Mouse (Mus musculus) cerebellum, adult 11-12 months (tissue): ENCODE measurements around the gene Yap1.

Source experiments
- DNase-seq: peaks from one replicate; pipeline ENCODE4 v3.0.0; 2022

Yap1 gene

DNA sequence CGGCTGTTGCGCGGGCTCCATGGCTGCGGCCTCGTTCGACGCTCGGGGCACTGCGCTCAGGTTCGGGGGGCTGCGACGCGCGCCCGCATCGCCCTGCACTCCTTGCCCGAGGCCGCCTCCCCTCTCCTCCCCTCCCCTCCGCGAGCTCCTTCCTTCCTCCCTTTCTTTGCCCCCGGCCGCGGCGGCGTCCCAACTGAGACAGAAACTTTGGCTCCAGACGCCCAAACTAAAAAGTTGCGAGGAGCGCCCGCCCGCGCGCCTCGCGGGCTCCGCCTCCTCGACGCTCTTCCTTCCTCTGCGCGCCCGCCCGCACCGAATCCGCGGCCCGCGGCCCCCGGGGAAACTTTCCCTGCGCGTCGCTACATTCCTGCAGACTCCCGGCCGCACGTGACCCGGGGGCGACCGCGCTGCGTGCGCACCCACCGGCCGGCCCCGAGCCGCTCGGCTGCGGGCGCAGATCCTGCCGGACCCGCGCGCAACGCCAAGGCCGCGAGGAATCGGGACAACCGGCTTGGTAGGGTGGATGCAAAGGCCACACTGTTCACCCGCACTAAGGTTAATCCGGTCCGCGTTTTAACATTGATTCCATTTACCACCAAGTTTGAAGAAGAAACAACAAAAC is at the start of gene Yap1:
Gene Yap1, minus strand, starts transcription at position 227 of the 622 bp plus-strand sequence.
- DNase-seq: peak; percentile 45

DNA sequence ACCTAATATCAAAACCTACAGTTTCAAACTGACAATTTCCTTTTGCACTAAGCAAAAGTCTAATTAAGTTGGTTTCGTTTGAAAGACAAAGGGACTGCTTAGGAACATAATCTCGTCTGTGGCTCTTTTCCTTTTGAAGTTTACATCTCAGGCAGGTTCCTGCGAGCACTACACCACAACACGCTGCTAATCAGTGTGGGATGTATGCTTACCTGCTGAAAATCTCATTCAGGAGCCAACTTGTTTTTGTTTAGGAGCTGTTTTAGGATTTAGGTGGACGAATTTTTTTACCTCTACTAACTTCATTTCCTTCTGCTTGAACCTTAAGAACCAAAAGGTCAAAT is 38.6 kb upstream of the Yap1 start:
- no peak for DNase-seq

DNA sequence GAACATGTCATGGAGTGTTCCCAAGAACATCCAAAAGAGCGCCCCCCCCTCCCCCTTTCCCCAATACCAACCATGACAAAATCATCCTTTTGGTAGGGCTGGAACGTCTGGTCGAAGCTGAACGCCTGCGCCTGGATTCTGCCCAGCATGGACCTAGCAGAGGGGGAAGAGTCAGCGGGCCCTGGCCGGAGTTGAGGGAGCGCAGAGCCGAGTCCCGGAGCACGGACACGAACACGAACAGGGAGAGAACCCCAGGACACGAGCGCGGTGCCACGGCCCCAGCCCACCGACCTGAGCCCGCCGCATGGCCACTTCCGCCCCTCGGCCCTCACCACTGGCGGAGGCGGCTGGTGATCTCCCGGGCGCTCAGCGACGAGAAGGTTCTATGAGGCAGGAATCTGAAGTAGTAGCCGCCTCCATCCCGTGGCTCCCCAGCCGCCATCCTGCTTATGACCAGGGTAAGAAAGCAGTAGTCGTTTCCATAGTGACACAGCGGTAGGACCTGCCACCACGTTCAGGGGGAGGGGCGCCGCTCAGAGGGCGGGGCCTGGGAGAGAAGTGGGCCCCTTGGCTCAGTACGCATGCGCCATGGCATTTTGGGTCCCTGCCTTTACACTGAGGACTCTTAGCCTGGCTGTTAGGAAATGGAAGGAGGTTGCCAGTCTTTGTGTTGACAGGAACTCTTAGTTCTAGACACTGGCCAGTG is 38.1 kb upstream of the Yap1 start, which contains the start of gene Cfap300:
Gene Cfap300, minus strand, starts transcription at position 486 of the 706 bp plus-strand sequence.
- DNase-seq: peak; percentile 96

DNA sequence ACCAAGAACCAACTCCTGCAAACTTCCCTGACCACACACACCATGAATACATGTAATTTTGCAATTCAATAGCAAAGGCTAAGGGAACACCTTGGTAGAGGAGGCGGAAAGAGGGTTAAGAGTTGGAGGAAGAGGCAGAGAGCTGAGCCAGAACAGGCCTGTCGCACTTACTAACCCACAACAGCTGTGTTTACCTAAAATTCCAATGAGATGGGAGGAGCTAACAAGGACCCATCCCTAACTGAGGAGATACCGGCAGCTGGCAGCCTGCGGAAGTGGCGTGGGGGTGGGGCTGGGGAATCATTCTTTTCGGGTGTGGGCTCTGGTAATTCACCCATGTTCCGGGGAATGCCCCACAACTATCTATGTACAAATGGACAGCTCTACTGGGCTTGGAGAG is 31.1 kb upstream of the Yap1 start:
- no peak for DNase-seq

DNA sequence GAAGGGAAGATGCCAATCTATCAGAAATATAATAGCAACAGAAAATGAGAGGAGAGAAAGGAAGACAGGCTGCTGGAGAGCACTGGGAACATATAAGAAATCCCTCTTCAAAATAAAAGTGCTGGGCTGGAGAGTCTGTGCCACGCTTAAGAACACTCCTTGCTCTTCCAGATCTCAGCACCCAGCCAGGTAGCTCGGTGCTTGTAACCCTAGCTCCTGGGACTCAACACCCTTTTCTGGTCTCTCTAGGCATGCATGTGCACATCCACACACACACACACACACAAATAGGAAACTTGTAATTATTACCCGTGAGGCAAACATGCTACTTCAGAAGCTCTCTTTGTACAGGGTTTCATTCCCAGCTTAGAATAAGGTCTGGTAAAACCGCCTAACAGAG is 30.7 kb upstream of the Yap1 start:
- DNase-seq: no peak

DNA sequence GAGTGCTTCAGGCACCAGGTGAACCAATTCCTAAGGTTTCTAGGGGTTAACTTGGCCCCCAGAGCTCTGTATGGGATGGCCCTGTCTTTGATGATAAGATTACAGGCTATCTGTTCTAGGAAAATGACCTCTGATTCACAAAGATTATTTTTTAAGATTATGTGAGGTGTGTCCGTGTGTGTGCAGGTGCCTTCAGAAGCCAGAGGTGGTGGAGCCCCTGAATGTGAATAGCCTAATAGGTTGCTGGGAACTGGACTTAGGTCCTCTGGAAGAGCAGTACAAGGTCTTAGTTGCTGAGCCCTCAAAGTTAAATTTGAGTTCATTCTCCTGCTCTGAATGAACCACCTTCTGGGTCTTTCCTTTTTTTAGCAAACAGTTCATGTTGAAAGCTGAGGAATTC is 29.7 kb upstream of the Yap1 start:
- DNase-seq: no peak

DNA sequence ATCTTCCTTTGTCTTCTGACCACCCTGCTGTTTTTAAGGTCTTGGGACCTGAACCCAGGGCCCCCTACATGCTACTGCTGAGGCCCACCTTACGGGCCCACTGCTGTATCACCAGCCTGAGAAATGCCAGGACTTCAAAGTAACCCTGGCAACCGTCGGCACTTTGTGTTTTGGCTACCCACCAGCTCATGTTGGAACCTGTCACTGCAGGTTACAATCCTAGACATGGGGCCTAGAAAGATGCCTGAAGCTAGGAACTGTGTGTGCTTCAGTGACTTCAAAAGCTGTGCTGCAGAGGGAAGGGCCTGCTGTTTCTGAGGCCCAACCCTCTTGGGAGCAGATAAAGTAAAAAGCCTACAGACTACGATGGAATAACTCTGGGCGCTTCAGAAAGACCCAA is 28.5 kb upstream of the Yap1 start:
- no peak for DNase-seq

DNA sequence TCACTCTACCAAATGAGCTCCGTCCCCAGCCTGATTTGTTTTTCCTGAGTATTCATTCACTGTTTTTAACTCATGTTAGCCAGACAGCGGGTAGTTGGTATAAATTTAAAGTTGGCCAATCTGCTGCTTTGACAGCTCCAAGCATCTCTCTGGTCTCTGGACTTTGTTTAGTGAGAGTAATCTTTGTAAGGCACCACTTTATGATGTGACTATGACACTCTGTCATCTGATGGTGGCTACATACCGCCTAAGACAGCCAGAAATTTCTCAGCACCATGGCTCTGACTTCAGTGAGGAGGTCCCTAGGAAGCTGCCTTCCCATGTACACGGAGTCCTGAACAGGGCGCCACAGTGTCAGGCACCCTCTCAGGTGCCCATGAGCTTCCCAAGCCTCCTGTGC is 14.2 kb upstream of the Yap1 start:
- no peak for DNase-seq

DNA sequence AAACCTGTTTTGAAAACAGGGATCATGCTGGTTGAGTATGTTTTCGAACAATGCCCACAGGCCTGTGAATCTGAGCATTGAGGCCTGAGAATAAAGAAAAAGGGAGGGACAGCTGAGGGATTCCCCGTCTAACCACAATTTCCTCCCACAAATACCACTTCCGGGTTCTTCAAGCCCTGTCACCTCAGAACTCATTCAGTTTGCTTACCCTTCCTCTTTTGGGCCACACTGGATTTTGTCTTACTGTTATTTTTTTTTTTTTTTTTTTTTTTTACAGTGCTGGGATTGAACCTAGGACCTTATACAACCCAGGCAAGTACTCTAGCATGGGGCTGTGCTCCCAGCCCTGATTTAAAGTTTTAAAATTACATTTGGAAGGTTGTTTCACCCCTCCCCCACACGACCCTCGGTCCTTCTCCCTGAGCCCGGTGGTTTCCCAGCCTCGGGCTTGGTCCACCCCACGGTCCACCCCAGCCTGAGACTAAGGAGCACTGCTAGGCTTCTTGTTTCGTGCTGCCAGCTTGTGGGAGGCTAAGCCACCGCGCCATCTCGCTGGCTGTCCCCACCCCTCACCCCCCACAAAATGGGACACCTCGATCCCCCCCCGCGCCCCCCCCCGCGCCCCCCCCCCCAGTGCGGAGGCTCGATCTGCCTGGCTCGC is 13.0 kb upstream of the Yap1 start:
- peak; percentile 51 for DNase-seq

DNA sequence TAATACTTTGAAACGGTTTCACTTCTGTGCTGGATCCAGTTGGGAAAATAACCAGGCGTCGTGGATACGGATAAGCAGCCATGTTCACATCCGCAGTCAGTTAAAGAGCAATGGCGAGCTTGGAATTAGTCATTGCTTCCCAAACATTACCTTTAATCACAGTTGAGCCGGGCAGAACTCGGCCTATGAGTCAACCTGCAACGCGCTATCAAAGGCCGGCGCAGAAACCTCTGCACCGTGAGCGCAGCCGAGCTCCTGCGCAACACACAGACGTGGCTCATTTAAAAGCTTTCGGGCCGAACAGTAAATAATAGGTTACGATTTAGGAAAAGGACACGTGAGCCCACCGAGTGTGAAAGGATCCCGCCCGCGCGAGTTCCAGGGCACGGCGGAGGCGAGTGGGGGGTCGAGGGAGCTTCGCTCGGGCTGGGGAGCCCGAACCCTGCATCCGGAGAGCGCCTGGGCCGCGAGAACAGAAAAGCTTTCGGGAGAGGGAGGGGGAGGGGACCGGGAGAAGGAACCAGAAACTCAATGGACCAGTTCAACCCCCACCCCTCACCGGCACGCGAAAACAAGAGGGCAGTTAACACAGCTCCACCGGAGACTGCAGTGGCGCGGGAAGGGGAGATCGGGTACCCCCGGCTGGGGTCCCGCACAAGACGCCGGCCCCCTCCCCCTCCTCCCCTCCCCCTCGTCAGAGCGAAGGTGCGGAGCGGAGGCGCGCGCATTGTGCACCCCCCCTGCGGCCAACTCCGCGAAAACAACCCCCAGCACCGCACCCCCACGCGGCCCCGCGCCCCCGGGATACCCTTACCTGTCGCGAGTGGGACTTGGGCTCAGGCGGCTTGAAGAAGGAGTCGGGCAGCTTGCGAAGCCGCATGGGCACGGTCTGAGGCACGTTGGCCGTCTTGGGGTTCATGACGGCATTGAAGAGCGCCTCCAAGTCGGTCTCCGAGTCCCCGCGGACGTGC is 810 bp downstream of the Yap1 start:
- DNase-seq: peak; percentile 18

DNA sequence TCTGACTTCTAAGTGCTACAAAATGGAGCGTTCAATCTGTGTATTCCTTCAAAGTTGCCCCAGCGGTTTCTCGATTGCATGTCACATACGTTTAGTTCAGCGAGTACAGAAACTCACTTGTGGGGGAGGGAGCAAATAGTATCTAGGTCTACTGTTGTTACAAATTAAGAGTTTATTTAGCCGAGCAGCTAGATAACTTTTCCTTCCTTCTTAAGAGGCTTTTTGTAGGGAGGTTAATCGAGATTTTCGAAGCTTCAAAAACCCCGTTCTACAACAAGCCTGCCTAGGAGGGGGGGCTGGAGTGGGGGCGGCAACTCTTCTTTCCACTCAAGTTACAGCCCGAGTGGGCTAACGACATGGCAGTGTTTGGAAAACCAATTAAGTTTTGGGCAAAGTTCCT is 1.6 kb downstream of the Yap1 start:
- DNase-seq: no peak

DNA sequence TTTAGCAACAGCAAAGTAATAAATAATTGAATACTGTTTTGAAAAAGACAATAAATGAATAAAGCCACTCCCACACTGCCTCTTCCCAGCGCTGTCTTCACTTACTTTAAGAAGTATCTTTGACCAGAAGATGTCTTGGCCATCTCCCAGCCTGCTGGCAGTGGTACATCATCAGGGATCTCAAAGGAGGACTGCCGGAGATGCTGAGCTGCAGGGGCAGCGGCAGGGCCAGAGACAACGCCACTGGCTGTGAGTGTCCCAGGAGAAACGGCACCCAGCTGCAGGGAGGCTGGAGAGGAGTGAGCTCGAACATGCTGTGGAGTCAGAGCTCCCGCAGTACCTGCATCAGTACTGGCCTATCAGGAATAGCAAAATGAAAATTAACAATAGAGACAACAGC is 3.0 kb downstream of the Yap1 start:
- no peak for DNase-seq

DNA sequence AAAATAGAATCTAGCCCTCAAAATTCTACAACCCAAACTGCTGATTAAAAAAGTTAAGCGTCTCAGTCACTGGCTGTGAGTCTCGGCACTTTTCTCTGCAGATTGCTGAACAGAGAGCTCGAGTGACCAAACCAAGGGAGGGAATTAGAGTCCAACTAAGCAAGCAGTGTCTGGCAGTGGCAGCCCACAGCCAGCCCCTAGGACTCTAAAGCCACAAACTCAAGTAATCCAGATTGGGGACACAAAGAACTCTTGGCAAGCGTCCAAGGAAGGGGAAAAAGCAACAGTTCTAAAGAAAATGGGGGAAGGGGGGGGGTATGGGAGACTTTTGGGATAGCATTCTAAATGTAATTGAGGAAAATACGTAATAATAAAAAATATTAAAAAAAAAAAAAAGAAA is 10.1 kb downstream of the Yap1 start:
- DNase-seq: no peak

DNA sequence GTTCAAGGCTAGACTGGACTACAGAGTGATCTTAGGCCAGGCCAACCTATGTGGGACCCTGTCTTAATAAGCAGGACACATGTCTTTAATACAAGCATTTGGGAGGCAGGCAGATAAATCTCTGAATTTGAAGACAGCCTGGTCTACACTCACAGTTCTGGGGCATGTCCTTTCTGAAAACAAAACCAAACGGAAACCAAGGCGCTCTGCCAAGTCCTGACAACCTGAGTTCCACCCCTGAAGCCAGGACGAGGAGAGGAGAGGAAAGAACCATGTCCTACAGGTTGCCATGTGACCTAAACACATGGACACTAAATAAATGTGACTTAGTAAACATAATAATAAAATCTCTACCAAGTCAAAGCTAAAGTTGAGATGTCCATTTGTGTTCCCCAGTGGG is 11.7 kb downstream of the Yap1 start:
- DNase-seq: no peak

DNA sequence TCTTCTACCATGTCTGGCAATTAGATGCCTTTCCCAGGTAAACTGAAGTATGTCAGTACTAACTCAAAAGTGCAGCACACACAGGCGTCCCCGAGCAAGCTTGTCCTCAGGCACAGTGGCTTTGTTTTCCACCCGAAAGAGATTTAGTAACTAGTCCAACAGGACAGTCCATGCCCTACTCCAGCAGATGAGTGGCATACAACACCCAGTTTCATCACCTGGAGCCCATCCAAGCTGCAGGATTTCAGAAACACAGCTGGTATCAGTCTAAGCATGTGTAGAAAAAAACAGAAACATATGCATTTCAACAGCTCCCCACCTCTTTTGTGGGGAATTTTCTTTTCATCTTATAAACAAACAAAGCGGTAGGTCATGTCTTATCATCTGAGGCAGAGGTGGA is 13.5 kb downstream of the Yap1 start:
- DNase-seq: no peak

DNA sequence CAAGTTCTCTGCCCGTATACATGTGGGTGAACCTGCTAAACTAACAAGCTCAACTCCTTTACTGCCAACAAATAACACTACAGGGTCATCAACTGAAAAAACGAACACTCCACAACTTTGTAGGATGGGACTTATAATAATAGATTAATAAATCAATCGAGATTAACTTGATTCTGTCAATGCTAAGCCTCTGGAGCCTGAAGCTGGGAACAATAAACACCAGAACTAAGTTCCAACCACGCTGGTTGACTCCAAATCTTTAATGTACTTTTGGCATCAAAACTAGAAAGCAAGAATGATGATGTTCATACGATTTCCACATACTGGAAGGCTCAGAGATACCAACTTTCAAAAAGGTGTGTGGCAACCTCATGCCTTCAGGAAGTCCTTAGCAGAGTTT is 17.3 kb downstream of the Yap1 start:
- no peak for DNase-seq

DNA sequence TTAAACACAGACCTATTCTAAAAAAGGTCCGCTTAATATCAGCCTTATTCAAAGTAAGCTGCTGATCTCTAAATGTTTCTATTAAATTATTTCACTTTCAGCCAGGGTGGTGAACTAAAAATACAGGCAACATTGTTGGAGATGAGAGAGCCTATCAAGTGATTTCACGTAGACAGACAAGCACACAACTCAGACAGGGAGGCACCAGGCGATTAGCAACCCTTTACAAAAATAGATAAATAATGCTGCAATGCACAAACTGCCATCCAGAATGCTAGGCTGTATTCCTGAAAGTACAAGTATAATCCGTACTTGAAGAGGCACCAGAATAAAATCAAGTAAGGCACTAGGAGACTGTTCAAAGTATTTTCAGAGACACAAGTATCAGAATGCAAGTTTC is 20.1 kb downstream of the Yap1 start:
- DNase-seq: no peak

DNA sequence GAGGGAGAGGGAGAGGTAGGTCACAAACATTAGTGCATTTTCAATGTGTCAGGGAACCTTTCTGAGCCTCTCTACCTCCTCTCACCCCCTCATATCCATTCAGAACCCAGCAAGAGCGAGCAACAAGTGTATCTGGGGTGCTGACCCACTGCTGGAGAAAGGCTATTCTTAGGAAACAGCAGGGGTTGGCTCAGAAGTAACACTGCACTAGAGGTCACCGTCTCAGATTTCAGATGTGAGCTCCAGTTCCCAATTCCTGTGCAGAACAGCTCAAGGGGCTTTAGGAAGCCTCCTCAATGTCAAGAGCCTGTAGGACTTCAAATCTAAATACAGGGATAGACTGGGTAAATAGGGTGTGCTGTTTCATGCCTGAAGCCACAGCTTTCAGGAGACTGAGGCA is 20.7 kb downstream of the Yap1 start:
- no peak for DNase-seq

DNA sequence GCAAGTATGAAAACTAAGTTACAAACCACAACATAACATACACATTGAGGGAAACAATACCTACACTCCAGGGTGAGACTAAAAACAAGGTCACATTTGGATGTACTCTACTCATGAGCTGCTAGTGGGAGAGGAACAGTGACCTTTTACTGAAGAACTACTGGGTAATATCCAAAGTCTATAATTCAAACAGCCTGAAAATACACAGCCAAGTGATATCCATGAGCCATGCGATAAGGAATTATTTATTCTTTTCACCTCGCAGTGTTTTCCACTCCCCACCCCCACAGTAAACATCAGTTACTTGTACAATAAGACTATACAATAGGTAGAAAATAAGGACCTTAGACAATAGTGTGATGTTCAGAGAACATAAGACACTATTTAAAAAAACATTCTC is 24.2 kb downstream of the Yap1 start:
- no peak for DNase-seq

DNA sequence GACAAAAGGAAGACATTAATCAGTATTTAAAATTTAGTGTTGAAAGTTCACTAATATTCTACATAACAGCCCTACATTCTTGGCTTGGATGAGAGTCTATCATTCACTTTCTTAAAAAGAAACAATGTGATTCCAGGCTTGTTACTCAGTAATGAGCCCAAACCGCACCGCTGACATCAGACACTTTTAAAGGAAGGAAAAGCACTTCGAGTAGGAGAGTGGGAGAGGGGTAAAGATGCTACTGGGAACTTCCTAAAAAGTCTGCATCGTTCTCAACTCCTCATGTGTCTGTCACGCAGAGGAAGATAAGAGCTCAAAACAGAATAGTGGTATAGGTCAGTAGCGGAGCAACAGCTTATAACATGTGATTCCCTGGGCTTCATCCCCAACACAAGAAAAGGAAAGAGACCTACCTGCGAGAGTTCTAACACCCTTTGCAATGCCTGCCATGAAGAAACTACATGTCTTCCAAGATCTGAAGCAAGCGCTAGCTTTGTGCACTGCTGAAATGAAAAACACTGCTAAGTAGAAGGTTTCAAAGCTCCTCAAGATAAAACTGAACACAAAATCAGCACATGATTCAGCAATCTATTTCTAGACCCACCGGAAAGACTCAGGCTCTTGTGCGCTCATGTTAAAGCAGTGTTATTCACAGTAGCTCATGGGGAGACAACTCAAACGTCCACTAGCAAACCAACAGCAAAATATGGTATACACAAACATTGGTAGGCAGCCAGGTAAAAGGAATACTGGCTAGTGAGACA is 25.1 kb downstream of the Yap1 start:
- DNase-seq: no peak

DNA sequence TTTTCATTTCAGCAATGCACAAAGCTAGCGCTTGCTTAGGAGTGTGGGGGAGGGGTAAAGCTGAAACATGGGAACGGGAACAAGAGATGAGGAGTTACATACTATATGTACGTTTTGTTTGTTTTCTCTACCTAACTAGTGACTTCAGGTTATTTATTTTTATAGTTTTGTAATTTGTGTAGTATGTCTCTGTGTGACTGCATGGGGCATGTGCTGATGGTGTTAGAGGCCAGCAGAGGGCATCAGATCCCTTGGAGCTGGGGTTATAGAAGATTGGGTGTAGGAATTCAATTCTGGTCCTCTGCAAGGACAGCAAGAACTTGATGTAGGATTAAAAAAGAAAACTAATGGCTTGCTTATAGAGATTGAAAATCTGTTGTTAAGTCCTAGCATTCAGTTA is 25.9 kb downstream of the Yap1 start:
- no peak for DNase-seq

DNA sequence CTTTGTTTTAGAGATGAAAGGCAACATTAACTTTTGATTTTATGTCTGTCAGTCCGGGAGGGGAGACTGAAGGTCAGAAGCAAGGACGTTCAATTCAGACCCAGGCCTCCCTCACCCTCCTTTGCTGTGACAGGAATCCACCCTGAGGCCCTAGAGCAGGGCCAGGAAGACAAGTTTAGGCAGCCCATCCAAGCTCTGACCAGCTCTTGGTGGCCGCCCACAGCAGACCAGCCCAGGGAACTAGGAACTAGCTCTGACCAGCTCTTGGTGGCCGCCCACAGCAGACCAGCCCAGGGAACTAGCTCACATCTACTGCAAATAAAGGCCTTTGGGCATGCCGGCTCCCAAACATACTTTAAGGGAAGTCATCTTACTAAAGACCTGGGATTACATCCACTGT is 26.8 kb downstream of the Yap1 start:
- no peak for DNase-seq

DNA sequence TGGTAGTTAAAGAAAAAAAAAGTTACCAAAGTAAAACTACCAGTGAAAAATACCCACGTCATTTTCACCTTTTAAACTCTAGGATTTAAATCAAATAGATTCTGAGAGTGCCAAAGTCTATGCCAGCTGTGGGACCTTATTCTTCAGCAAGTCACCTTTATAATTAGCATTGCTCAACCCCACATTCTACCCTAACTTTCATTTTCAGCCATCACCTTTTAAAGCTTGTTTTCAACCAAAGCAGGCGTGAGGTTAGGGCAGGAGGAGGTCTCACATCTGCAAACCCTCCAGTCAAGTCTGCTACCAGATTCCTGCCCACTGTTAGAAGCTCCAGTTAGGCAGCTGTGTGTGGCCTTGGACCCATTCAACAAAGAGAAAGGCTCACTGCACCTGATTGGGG is 32.4 kb downstream of the Yap1 start:
- DNase-seq: no peak
